Mouse (Mus musculus): ENCODE measurements around the gene Dkkl1.
A peak's percentile ranks its signal among the peaks of the same experiment; 100 is the strongest.

The Dkkl1 gene

DNA sequence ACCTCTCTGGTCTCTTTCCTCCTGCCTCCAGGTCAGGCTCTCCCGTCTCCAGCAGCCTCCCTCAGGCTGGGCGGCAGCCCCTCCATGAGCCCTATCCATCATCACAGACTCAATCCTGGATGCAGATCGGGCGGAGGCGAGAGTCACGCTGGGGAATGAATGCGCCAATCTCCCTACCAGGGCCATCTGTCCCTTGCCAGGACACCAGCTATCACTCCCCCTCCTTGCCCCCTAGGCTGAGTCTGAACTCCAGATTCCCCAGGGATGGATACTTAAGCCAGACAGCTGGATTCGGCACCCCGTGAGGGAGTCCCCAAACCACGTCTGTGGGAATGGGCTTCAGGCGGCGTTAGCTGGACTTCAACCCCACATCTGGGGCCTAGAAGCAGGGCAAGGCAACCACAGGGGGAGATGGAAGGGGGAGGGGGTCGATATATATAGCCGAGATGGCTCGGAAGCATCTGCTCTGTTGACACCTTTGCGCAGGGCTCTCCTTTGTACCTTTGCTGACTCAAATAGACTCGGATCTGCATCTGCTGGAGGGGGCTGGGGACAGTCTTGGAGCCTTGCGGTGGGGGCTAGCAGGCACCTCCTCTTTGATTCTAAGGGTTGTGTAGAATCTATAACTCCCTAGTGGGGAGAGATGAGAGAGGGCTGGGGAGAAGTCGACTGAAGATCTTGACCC is 44.0 kb downstream of the Dkkl1 start:
- DNase-seq (ENCODE audit: low spot score): no peak

DNA sequence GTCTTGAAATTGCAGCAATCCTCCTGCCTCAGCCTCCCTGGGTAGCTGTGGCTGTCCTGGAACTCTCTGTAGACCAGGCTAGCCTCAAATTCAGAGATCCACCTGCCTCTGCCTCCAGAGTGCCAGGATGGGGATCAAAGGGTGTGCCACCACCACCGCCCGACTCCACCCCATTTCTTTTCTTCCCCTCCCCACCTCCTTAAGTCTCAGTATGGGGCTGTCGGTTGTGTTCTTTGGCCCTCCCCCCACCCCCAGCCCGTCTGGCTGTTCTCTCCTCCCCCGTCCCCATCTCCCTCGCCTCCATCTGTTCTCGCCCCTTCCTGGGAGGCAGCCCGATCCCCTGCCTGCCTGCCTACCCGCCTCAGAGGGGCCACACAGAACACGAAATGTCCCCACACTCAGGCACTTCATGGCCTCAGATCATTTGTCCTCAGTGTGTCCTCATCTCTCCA is 45.0 kb downstream of the Dkkl1 start:
- no peak for DNase-seq (ENCODE audit: low spot score)

- DNase-seq (ENCODE audit: low spot score): no peak
These were observed 46.2 kb downstream of the Dkkl1 start for GRCm38 (mm10) chr7:45165701-45166100.

GRCm38 (mm10) chr7:45164833-45165232 is 47.1 kb downstream of the Dkkl1 start:
- no peak for DNase-seq (ENCODE audit: low spot score)

DNA sequence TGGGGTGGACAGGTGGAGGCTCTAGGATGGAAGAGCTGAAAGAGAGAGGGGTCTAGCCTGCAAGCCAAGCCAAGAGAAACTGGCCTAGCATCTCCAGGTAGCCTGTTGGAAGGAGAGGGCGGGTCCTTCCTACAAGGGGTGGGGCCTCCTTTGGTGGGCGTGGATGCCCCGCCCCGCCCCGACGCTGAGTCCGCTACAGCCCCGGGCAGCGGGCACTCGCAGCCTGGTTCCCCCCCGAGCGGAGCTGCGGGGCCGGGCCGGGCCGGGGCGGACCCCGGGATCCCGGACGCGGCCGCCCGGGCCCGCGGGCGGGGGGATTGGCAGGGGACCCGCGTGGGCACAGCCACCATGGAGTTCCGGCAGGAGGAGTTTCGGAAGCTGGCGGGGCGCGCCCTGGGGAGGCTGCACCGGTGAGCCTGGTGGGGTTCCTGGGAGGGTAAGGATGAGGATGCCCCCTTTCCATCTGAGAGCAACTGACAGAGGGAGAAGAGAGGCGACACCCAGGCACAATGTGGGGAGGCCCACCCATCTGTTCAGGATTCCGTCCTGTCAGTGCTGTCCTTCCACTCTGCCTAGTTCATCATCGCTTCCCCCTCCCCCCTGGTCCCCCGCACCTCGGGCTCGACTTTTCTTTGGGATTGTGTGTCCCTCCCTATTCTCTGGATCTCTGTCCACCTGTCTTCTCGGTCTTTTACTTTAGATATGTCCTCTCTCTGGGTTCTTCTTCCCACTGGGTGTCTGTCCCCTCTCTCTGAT is 48.0 kb downstream of the Dkkl1 start, which contains the start of gene Slc17a7:
TSS of gene Slc17a7 (plus strand) at position 215 of the 756 bp plus-strand sequence.
- peak; percentile 35 for DNase-seq (ENCODE audit: low spot score)

DNA sequence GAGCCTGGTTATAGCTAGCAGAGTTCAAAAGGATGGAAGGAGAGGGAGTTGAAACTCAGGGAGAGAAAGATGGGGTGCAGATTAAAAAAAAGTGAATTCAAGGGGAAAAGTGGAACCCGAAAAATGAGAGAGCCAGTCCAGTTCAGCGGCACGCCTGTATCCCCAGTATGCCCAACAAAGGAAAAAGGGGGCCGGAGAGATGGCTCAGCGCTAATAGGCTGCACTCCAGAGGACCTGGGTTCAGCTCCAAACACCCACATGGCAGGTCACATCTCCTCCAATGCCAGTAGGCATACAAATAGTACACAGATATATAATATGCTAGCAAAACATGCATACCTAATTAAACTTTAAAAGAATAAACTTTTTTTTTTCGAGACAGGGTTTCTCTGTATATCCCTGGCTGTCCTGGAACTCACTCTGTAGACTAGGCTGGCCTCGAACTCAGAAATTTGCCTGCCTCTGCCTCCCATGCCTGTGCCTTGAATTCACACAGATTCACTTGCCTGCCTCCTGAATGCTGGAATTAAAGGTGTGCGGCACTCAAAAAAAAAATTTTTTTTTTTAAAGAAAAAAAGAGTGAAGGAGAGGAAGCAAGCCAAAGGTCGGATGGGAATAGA is 48.8 kb downstream of the Dkkl1 start:
- no peak for DNase-seq (ENCODE audit: low spot score)

GRCm38 (mm10) chr7:45162551-45162950 is 49.4 kb downstream of the Dkkl1 start:
- DNase-seq (ENCODE audit: low spot score): no peak

DNA sequence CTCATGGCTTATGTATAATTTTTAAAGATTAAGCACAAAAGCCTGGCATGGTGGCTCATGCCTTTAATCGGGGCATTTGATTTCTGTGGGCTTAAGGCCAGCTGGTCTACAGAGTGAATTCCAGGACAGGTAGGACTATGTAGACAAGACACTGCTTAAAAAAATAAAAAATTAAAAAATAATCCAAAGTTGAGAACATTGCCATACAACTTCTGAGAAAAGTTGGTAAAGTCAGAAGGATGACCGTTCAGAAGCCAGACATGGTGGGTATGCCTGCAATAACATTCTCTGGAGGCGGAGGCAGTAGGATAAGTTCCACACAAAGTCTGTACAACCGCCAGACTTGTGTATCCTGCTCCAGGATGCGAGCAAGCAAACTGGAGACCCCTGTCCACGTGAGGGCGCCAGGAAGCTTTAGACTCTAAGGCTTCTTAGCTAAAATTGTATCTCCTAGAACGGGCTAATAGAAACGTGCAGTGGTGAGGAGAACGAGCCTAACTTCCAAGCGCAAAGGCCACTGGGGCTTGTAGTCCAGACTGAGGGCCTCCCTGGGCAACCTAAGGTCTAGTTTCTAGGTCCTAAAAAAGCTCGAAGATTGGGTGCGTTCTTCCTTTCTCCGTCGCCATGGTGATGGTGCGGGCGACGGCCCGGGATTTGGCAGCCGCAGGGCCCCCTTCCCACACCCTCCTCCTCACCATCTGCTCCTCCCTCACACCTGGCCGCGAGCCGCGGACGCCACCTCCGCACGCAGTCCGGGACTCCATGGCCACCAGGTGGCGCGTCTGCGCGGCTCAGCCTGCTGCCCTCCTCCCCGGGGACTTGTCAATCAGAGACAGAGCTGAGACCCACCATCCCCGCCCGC is 50.1 kb downstream of the Dkkl1 start:
- DNase-seq (ENCODE audit: low spot score): peak; percentile 92

GRCm38 (mm10) chr7:45160866-45161265 is 51.1 kb downstream of the Dkkl1 start:
- no peak for DNase-seq (ENCODE audit: low spot score)

DNA sequence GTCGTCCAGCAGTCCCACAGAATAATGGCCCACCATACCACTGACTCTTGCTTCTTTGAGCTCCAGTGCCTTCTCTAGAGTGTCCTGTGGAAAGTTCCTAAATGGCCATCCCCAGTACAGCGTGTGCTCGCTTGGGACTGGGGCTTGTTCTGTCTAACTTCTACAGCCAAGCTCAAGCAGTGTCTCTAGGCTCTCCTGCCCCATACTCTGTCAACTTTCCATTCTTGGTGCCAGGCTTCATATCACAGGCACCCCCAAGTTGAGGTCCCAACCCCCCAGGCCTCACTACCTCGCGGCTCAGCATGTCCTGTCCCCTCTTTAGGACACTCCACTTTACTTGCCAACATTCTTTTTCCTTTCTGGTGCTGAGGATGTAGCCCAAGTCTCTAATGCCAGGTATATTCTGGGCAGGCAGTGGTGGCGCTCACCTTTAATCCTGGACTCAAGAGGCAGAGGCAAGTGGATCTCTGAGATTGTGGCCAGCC is 51.6 kb downstream of the Dkkl1 start:
- no peak for DNase-seq (ENCODE audit: low spot score)

GRCm38 (mm10) chr7:45158991-45159390 is 53.0 kb downstream of the Dkkl1 start:
- DNase-seq (ENCODE audit: low spot score): no peak

Data from MN1 (cell line).